ENCODE assay signal across 8 mouse cellular contexts in the genomic region with DNA sequence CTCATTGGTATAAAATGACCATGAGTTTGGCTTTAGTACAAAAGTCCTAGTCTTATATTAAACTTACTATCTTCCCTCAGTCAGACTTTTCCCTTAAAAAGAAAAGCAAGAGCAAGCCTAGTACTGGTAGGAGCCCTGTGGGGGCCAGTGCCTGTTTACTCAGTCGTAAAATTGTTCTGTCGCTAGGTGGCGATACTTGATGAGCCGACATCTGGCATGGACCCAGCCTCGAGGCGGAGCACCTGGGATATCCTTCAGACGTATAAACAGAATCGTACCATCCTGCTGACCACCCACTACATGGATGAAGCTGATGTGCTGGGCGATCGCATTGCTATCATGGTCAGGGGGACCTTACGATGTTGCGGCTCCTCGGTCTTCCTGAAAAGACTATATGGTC. TPM values are rescaled to one million over a fixed set of nuclear protein-coding genes. Genes with fewer than 3 reads are reported as not detected.
A peak's percentile ranks its signal among the peaks of the same experiment; 100 is the strongest.
DNase-seq lines count a peak whose midpoint lies in the region; ATAC-seq and TF ChIP-seq lines count a peak whose summit lies in the region.
"Had no signal": no experiment of that assay in that cellular context is flagged by ENCODE, and none has a peak within 500 bp of the region (broad histone marks: within the 10 kb centered on the region; RNA-seq: fewer than 3 reads in every experiment).

No protein-coding gene starts in this region.

- no peaks in the 10 kb centered on the region for H3K4me1 ChIP-seq in intestine, postnatal 0 days (replicated peaks; ENCODE audit: control insufficient read depth, insufficient read depth, low read length)
- H3K4me1 ChIP-seq in intestine, embryonic 15.5 days (replicated peaks) = no peaks in the 10 kb centered on the region
- no peaks in the 10 kb centered on the region for H3K4me1 ChIP-seq in thymus, adult 2 months (replicated peaks; ENCODE audit: control insufficient read depth, insufficient read depth, low read length)

- no peak for ATAC-seq in intestine, postnatal 0 days
- no peak for ATAC-seq in intestine, embryonic 15.5 days

- no peaks in the 10 kb centered on the region for H3K27me3 ChIP-seq in intestine, postnatal 0 days (replicated peaks; ENCODE audit: control insufficient read depth, insufficient read depth, low read length)
- H3K27me3 ChIP-seq in intestine, embryonic 15.5 days (replicated peaks) = no peaks in the 10 kb centered on the region
- no peaks in the 10 kb centered on the region for H3K27me3 ChIP-seq in thymus, adult 2 months (ENCODE audit: control insufficient read depth, insufficient read depth, low read length)

- H3K9me3 ChIP-seq in intestine, postnatal 0 days (ENCODE audit: control insufficient read depth) = no peaks in the 10 kb centered on the region
- no peaks in the 10 kb centered on the region for H3K9me3 ChIP-seq in intestine, embryonic 15.5 days

- no peak overlapping the region for H3K27ac ChIP-seq in intestine, postnatal 0 days (ENCODE audit: low read depth, low read length)
- no peak overlapping the region for H3K27ac ChIP-seq in intestine, embryonic 15.5 days
- H3K27ac ChIP-seq in thymus, adult 2 months (ENCODE audit: control insufficient read depth, insufficient read depth, low read length) = no peak overlapping the region

- no peaks in the 10 kb centered on the region for H3K36me3 ChIP-seq in intestine, postnatal 0 days (ENCODE audit: control insufficient read depth, insufficient read depth)
- no peaks in the 10 kb centered on the region for H3K36me3 ChIP-seq in intestine, embryonic 15.5 days
- H3K36me3 ChIP-seq in thymus, adult 2 months (ENCODE audit: control insufficient read depth, insufficient read depth, low read length) = no peaks in the 10 kb centered on the region

- TF ChIP-seq CTCF in intestine, postnatal 0 days (IDR thresholded peaks at IDR 0.05; ENCODE audit: low read depth) = peak; percentile 25; the same call in 1 of the 2 replicates
- TF ChIP-seq CTCF in thymus, adult 2 months (IDR thresholded peaks at IDR 0.05; ENCODE audit: borderline replicate concordance, control insufficient read depth, extremely low read depth, insufficient read depth, low read length, poor library complexity) = no peak

- DNase-seq in thymus, postnatal 4 days = peak; percentile 7
- no peak for DNase-seq in thymus, adult 2 months
- peak; percentile 35 for DNase-seq in embryo, embryonic 9.5 days (ENCODE audit: extremely low spot score)
- no peak for DNase-seq in ovary, postnatal 36 days (ENCODE audit: low spot score)
- DNase-seq in spleen, postnatal 36 days (ENCODE audit: low spot score in 2 of 2) = no peak

- WGBS in intestine, postnatal 0 days = 43% methylated on average over 13 of the region's 13 CpGs
- 36% methylated on average over 13 of the region's 13 CpGs for WGBS in intestine, embryonic 15.5 days
- 44% methylated on average over 13 of the region's 13 CpGs for WGBS in thymus, adult 2 months

- H3K9ac ChIP-seq in intestine, postnatal 0 days (ENCODE audit: low read depth, low read length) = no peak overlapping the region
- H3K9ac ChIP-seq in intestine, embryonic 15.5 days = no peak overlapping the region

- TF ChIP-seq POLR2A in thymus, adult 2 months (IDR thresholded peaks at IDR 0.05; ENCODE audit: control insufficient read depth, extremely low read depth, insufficient read depth, low read length, poor library complexity) = no peak

- no peak overlapping the region for H3K4me3 ChIP-seq in intestine, postnatal 0 days (ENCODE audit: low read depth, low read length)
- H3K4me3 ChIP-seq in intestine, embryonic 15.5 days (replicated peaks) = no peak overlapping the region
- H3K4me3 ChIP-seq in thymus, adult 2 months (ENCODE audit: control insufficient read depth, insufficient read depth, low read length) = no peak overlapping the region

- H3K4me2 ChIP-seq in intestine, postnatal 0 days (replicated peaks; ENCODE audit: low read depth) = no peak overlapping the region
- no peak overlapping the region for H3K4me2 ChIP-seq in intestine, embryonic 15.5 days (replicated peaks)

RNA-seq across cellular contexts. Expression of a gene that starts 32.7 kb away (rescaled TPM):
- polyA plus RNA-seq in intestine, postnatal 0 days (2015; fragmentation: Nextera tagmentation; extraction: Ambion mirVana) = not detected in 2 replicates
- polyA plus RNA-seq in intestine, embryonic 15.5 days (2015; fragmentation: Nextera tagmentation; extraction: Ambion mirVana) = not detected in 2 replicates
- not detected in 2 replicates for polyA plus RNA-seq in thymus, adult 2 months (2012; rRNA removed)
- polyA plus RNA-seq: kidney, embryonic 14.5 days had no signal

RNA-seq across cellular contexts. Expression of a gene that starts 48.3 kb away (rescaled TPM):
- polyA plus RNA-seq in intestine, postnatal 0 days (2015; fragmentation: Nextera tagmentation; extraction: Ambion mirVana) = not detected in 2 replicates
- not detected in 2 replicates for polyA plus RNA-seq in intestine, embryonic 15.5 days (2015; fragmentation: Nextera tagmentation; extraction: Ambion mirVana)
- not detected in 2 replicates for polyA plus RNA-seq in thymus, adult 2 months (2012; rRNA removed)
- polyA plus RNA-seq: kidney, embryonic 14.5 days had no signal

Comparison
In these comparisons a context has a peak if more than half of its experiments do, and no peak if none do; other contexts are left out.
1. DNase-seq: peak in thymus, postnatal 4 days (single experiment) and embryo, embryonic 9.5 days (single experiment); none in thymus, adult 2 months (single experiment), ovary, postnatal 36 days (single experiment) and spleen, postnatal 36 days (0 of 2).